Mouse (Mus musculus): Measurements from ENCODE around the gene Tex2. TPM values are rescaled to one million over a fixed set of nuclear protein-coding genes. Genes with fewer than 3 reads are reported as not detected.
"Not testable (repeated sequence)": the region's sequence is repeated elsewhere in the genome, so short reads cannot be mapped to it uniquely, and the experiment has no call there.

Gene Tex2
- total RNA-seq, 2 experiments from 2014 or later = 129 to 144 TPM

GRCm38 (mm10) chr11:106490600-106490999 is 122.6 kb downstream of the Tex2 start:
- DNase-seq (ENCODE audit: extremely low spot score in 1 of 2, low spot score in 1 of 2) = not testable (repeated sequence)

- no peak for DNase-seq (ENCODE audit: extremely low spot score in 1 of 2, low spot score in 1 of 2)
Measured at GRCm38 (mm10) chr11:106490057-106490456, 123.2 kb downstream of the Tex2 start.

- no peak for DNase-seq (ENCODE audit: extremely low spot score in 1 of 2, low spot score in 1 of 2)
Measured at GRCm38 (mm10) chr11:106489036-106489693, 124.1 kb downstream of the Tex2 start.

- peak in 1 of 2 experiments; percentile 18 for DNase-seq (ENCODE audit: extremely low spot score in 1 of 2, low spot score in 1 of 2)
Measured at GRCm38 (mm10) chr11:106488126-106488561, 125.1 kb downstream of the Tex2 start.

- DNase-seq (ENCODE audit: extremely low spot score in 1 of 2, low spot score in 1 of 2) = peak; percentile 89 to 92
Measured at GRCm38 (mm10) chr11:106487733-106488115, 125.5 kb downstream of the Tex2 start, which contains the start of gene Ern1. Ern1 (minus strand) TSS chr11:106487852.

GRCm38 (mm10) chr11:106486866-106487732 is 126.1 kb downstream of the Tex2 start:
- no peak for DNase-seq (ENCODE audit: extremely low spot score in 1 of 2, low spot score in 1 of 2)

GRCm38 (mm10) chr11:106486042-106486865 is 127.0 kb downstream of the Tex2 start:
- DNase-seq (ENCODE audit: extremely low spot score in 1 of 2, low spot score in 1 of 2) = no peak

GRCm38 (mm10) chr11:106485611-106486010 is 127.6 kb downstream of the Tex2 start:
- no peak for DNase-seq (ENCODE audit: extremely low spot score in 1 of 2, low spot score in 1 of 2)

GRCm38 (mm10) chr11:106484875-106485274 is 128.3 kb downstream of the Tex2 start:
- no peak for DNase-seq (ENCODE audit: extremely low spot score in 1 of 2, low spot score in 1 of 2)

- DNase-seq (ENCODE audit: extremely low spot score in 1 of 2, low spot score in 1 of 2) = no peak
Measured at GRCm38 (mm10) chr11:106482867-106483266, 130.4 kb downstream of the Tex2 start.

GRCm38 (mm10) chr11:106481651-106482050 is 131.6 kb downstream of the Tex2 start:
- DNase-seq (ENCODE audit: extremely low spot score in 1 of 2, low spot score in 1 of 2) = no peak

GRCm38 (mm10) chr11:106480530-106480885 is 132.7 kb downstream of the Tex2 start:
- DNase-seq (ENCODE audit: extremely low spot score in 1 of 2, low spot score in 1 of 2) = no peak

- DNase-seq (ENCODE audit: extremely low spot score in 1 of 2, low spot score in 1 of 2) = no peak
Measured at GRCm38 (mm10) chr11:106479619-106480529, 133.3 kb downstream of the Tex2 start.

GRCm38 (mm10) chr11:106478745-106479144 is 134.5 kb downstream of the Tex2 start:
- DNase-seq (ENCODE audit: extremely low spot score in 1 of 2, low spot score in 1 of 2) = no peak

- no peak for DNase-seq (ENCODE audit: extremely low spot score in 1 of 2, low spot score in 1 of 2)
Measured at GRCm38 (mm10) chr11:106477505-106478160, 135.6 kb downstream of the Tex2 start.

- DNase-seq (ENCODE audit: extremely low spot score in 1 of 2, low spot score in 1 of 2) = no peak
Measured at GRCm38 (mm10) chr11:106475309-106475708, 137.9 kb downstream of the Tex2 start.

GRCm38 (mm10) chr11:106471629-106472028 is 141.6 kb downstream of the Tex2 start:
- DNase-seq (ENCODE audit: extremely low spot score in 1 of 2, low spot score in 1 of 2) = no peak

- DNase-seq (ENCODE audit: extremely low spot score in 1 of 2, low spot score in 1 of 2) = no peak
Measured at GRCm38 (mm10) chr11:106468509-106468908, 144.7 kb downstream of the Tex2 start.

GRCm38 (mm10) chr11:106465932-106466331 is 147.3 kb downstream of the Tex2 start:
- no peak for DNase-seq (ENCODE audit: extremely low spot score in 1 of 2, low spot score in 1 of 2)
